Mouse (Mus musculus): ENCODE results near the gene Enpp1. TPM values are rescaled to one million over a fixed set of nuclear protein-coding genes. Genes with fewer than 3 reads are reported as not detected.

The Enpp1 gene
- polyA plus RNA-seq, 1 experiment from 2014 or later: 9.6 TPM

DNA sequence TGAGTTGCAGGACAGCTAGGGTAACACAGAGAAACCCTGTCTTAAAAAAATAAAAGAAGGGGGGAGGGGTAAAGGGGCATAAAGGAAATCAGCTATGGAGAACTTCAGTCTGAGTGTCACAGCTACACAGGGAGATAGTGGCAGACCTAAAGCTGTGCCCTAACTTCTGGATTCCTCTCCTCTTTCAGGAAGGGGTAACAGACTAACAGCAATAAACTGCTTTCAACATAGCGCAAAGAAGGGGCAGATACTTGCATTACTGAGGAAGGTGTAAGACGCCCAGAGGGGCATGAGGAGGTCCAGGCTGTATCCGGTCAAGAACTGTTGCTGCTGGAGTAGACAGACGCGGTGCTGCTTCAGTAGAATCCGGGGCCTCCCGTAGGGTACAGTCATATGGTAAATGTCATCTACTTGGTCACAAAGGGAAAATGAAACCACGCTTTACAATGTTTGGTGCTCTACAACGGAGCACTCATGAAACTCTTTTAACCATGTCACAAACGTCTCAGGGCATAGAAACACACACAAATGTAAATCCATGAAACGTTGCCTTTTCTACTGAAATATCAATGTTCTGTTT is 60.9 kb downstream of the Enpp1 start:
- ATAC-seq (replicated peaks; ENCODE audit: low FRiP score, low TSS enrichment, low read depth): no peak
- no peak overlapping the region for H3K9ac ChIP-seq (ENCODE audit: low read length)
- no peak overlapping the region for H3K4me3 ChIP-seq (ENCODE audit: low read depth, low read length)
- no peak overlapping the region for H3K4me2 ChIP-seq (ENCODE audit: low read length)
- WGBS: 89% methylated on average over 11 of the region's 11 CpGs
- no peak for DNase-seq (ENCODE audit: low spot score)
- H3K9me3 ChIP-seq (ENCODE audit: control insufficient read depth, low read length): no peaks in the 10 kb centered on the region
- H3K36me3 ChIP-seq (ENCODE audit: control insufficient read depth, insufficient read depth, low read length): no peaks in the 10 kb centered on the region
- H3K27ac ChIP-seq (ENCODE audit: low read depth): no peak overlapping the region
- no peaks in the 10 kb centered on the region for H3K27me3 ChIP-seq (replicated peaks; ENCODE audit: control insufficient read depth, insufficient read depth, low read length)
- no peaks in the 10 kb centered on the region for H3K4me1 ChIP-seq (replicated peaks; ENCODE audit: control insufficient read depth, insufficient read depth, low read length)

DNA sequence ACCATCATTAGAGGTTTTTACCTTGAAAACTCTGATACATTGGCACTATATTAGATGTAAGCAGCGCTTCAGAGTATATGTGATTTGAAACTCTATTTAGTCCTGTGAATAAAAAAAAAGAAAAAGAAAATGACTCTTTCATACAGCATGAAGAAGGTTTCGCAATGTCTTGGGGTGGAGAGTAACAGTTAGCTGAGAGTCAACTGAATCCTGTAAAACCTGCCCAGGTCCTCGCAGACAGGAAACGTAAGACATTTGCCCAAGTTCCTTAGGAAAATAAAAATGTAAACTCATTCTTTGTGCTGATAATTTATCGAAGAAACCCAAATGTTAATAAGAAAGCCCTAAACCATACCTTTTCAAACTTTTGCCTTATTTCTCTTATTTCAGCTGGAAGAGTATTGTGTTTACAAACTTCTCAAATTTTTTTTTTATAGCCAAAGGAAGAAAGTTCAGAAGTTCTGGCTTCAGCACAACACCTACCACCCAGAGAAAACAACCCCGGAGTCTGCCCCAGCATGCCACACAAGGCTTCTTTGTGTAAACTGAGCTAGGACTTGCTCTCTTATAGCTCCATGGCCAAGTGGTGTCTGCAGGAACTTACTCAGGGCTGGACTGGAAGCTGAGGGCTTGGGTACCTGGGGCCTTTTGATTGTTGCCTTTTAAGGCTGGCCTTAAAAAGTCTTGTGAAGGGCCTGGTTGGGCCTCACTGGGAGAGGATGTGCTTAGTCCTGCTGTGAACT is 63.8 kb downstream of the Enpp1 start:
- no peak for ATAC-seq (replicated peaks; ENCODE audit: low FRiP score, low TSS enrichment, low read depth)
- H3K36me3 ChIP-seq (ENCODE audit: control insufficient read depth, insufficient read depth, low read length): no peaks in the 10 kb centered on the region
- H3K4me2 ChIP-seq (ENCODE audit: low read length): no peak overlapping the region
- H3K27me3 ChIP-seq (replicated peaks; ENCODE audit: control insufficient read depth, insufficient read depth, low read length): no peaks in the 10 kb centered on the region
- no peak overlapping the region for H3K27ac ChIP-seq (ENCODE audit: low read depth)
- DNase-seq (ENCODE audit: low spot score): no peak
- no peaks in the 10 kb centered on the region for H3K9me3 ChIP-seq (ENCODE audit: control insufficient read depth, low read length)
- no peaks in the 10 kb centered on the region for H3K4me1 ChIP-seq (replicated peaks; ENCODE audit: control insufficient read depth, insufficient read depth, low read length)
- H3K4me3 ChIP-seq (ENCODE audit: low read depth, low read length): no peak overlapping the region
- 83% methylated on average over 6 of the region's 6 CpGs for WGBS
- H3K9ac ChIP-seq (ENCODE audit: low read length): no peak overlapping the region

DNA sequence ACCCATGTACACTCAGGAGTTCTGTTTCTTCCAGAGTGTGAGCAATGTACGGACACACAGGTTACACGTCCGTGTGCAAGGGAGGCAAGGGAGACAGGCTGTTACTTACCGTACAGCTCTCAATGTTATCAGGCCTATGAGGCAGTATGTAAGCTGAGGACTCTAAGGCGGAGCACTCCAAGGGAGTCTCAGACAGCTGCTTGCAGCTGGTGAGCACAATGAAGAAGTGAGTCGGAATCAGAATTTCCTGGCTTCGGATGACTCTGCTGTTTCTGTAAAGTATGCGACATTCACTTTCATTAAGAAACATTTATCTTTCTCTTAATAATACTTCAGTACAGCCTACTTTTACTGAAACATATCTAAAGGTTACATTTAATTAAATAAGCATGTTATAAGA is 66.8 kb downstream of the Enpp1 start:
- ATAC-seq (replicated peaks; ENCODE audit: low FRiP score, low TSS enrichment, low read depth) (no peak), DNase-seq (ENCODE audit: low spot score) (no peak)
- no peaks in the 10 kb centered on the region for H3K9me3 ChIP-seq (ENCODE audit: control insufficient read depth, low read length)
- no peaks in the 10 kb centered on the region for H3K36me3 ChIP-seq (ENCODE audit: control insufficient read depth, insufficient read depth, low read length)
- no peak overlapping the region for H3K27ac ChIP-seq (ENCODE audit: low read depth)
- no peaks in the 10 kb centered on the region for H3K27me3 ChIP-seq (replicated peaks; ENCODE audit: control insufficient read depth, insufficient read depth, low read length)
- no peak overlapping the region for H3K9ac ChIP-seq (ENCODE audit: low read length)
- H3K4me3 ChIP-seq (ENCODE audit: low read depth, low read length): no peak overlapping the region
- no peaks in the 10 kb centered on the region for H3K4me1 ChIP-seq (replicated peaks; ENCODE audit: control insufficient read depth, insufficient read depth, low read length)
- no peak overlapping the region for H3K4me2 ChIP-seq (ENCODE audit: low read length)
- 75% methylated on average over 8 of the region's 8 CpGs for WGBS

DNA sequence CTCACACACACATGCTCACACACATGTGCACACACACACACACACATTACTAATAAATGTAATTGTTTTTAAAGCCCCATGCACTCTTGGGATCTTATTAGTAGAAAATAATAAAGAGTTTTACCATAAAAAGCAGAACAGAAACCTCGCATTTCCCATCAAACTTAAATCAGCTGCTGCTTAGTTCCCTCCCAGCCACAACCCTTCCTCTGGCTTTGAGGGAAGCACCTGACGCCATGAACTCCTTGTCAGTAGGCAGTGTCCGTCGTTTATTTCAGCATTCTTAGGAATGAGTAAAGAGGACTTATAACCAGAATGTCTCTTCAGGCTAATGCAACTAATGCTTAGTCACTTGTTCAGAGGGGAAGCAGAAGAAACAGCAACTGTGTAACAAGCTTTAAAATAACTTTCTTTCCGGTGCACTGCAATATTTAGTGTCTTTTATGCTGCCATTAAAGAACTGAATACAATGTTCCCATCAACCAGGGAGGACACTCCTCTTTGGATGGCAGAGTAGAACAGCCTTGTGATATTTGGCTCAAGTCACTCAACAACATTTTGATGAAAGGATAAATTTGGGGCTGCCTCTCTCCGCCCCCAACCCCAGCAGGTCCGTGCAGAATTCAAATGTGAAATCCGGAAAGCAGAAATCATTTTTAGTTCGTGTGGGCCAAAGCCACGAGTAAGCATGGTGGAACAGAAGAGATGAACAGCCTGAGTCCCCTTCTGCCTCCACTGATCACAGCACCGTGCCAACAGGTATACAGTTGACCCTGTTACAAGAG is 69.0 kb downstream of the Enpp1 start:
- 85% methylated on average over 11 of the region's 11 CpGs for WGBS
- no peak for ATAC-seq (replicated peaks; ENCODE audit: low FRiP score, low TSS enrichment, low read depth)
- no peaks in the 10 kb centered on the region for H3K27me3 ChIP-seq (replicated peaks; ENCODE audit: control insufficient read depth, insufficient read depth, low read length)
- H3K4me1 ChIP-seq (replicated peaks; ENCODE audit: control insufficient read depth, insufficient read depth, low read length): peaks cover 9% of the 10 kb centered on the region
- H3K9ac ChIP-seq (ENCODE audit: low read length): no peak overlapping the region
- H3K4me3 ChIP-seq (ENCODE audit: low read depth, low read length): no peak overlapping the region
- H3K27ac ChIP-seq (ENCODE audit: low read depth): no peak overlapping the region
- H3K4me2 ChIP-seq (ENCODE audit: low read length): no peak overlapping the region
- H3K9me3 ChIP-seq (ENCODE audit: control insufficient read depth, low read length): no peaks in the 10 kb centered on the region
- DNase-seq (ENCODE audit: low spot score): no peak
- no peaks in the 10 kb centered on the region for H3K36me3 ChIP-seq (ENCODE audit: control insufficient read depth, insufficient read depth, low read length)

DNA sequence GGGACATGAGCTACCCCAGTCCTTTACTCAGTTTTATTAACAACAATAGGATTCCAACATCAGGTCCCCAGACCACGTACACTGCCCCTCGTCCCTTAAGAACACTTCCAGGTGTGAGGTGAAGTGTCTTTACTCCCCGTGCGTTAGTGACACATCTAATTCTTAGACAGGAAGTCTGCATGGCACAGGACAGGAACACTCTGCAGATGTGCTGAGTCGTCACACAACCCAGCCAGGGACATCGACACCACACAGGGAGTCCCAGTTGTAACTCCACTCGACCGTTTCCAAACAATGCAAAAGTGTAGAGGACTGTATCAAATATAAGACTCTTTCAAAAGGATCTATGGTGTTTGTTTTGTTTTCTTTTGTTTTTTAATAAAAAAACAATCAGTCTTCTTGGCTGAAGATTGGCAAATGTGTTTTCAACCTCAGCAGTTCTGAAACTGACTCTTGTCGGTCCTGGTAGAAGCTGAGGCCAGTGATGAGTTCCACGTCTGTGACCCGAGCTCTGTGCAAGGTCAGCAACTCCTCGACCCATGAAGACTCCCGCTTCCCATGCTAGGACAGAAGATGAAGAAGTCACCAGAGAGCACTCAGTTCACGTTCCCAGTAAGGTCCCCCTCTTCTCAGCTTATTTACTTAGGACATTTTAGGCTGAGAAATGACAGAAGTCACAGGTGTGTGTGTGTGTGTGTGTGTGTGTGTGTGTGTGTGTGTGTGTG is 70.4 kb downstream of the Enpp1 start:
- no peak for ATAC-seq (replicated peaks; ENCODE audit: low FRiP score, low TSS enrichment, low read depth)
- H3K27me3 ChIP-seq (replicated peaks; ENCODE audit: control insufficient read depth, insufficient read depth, low read length): no peaks in the 10 kb centered on the region
- no peak overlapping the region for H3K4me3 ChIP-seq (ENCODE audit: low read depth, low read length)
- no peak overlapping the region for H3K9ac ChIP-seq (ENCODE audit: low read length)
- H3K36me3 ChIP-seq (ENCODE audit: control insufficient read depth, insufficient read depth, low read length): no peaks in the 10 kb centered on the region
- no peaks in the 10 kb centered on the region for H3K9me3 ChIP-seq (ENCODE audit: control insufficient read depth, low read length)
- no peak for DNase-seq (ENCODE audit: low spot score)
- H3K4me1 ChIP-seq (replicated peaks; ENCODE audit: control insufficient read depth, insufficient read depth, low read length): peaks cover 15% of the 10 kb centered on the region
- WGBS: 63% methylated on average over 14 of the region's 14 CpGs
- H3K27ac ChIP-seq (ENCODE audit: low read depth): no peak overlapping the region
- no peak overlapping the region for H3K4me2 ChIP-seq (ENCODE audit: low read length)

DNA sequence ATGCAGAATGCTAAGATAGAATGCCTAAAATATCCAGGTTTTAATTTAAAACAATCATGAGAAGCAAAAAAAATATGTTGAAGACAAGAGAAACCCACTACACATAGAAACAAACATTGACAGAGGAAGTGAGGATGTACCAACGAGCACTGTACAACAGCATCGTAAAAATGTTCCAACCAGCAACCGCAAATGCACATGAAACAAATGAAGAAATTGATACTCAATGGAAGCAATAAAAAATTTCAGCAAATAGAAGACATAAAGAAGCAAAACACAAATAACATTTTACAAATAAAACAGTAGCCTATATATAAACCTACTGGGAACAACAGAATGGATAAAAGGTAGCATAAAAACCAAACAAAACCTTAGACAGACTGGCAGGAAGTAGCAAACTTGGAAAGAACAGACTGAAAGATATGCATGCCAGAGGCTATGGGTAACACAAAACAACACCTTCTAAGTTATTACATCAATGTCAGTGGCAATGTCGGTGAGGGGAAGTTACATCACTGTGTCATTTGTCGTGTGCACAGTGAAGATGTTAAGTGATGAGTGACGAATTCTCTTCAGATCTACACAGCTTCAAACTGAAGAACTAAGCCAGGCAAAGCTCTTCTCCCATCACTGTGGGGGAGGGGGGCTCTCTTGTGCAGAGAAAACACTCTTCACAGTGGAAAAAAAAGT is 71.6 kb downstream of the Enpp1 start:
- H3K4me3 ChIP-seq (ENCODE audit: low read depth, low read length): no peak overlapping the region

DNA sequence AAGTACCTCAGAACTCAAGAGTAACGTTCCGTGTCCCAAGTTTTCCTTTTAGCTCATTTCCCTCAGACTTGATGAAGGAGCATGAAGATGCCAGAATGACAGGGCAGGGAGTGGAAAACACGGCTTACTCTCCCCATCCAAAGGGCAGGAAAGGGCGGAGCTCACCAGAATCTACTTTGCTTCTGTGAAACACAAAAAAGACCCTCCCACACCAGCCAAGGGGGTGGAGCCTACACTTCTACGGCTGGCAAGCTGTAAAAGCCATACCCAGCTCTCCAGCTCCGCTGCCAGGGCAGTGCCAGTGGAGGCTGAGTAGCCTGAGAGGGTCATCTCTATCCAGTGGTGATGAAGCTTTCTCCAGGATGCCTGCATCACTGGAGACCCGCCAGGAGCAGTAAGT is 72.4 kb downstream of the Enpp1 start:
- H3K27ac ChIP-seq (ENCODE audit: low read depth): no peak overlapping the region
- no peak overlapping the region for H3K9ac ChIP-seq (ENCODE audit: low read length)
- H3K27me3 ChIP-seq (replicated peaks; ENCODE audit: control insufficient read depth, insufficient read depth, low read length): no peaks in the 10 kb centered on the region
- no peak overlapping the region for H3K4me3 ChIP-seq (ENCODE audit: low read depth, low read length)
- 70% methylated on average over 7 of the region's 7 CpGs for WGBS
- ATAC-seq (replicated peaks; ENCODE audit: low FRiP score, low TSS enrichment, low read depth): no peak
- no peaks in the 10 kb centered on the region for H3K36me3 ChIP-seq (ENCODE audit: control insufficient read depth, insufficient read depth, low read length)
- no peak overlapping the region for H3K4me2 ChIP-seq (ENCODE audit: low read length)
- peaks cover 27% of the 10 kb centered on the region for H3K4me1 ChIP-seq (replicated peaks; ENCODE audit: control insufficient read depth, insufficient read depth, low read length)
- no peaks in the 10 kb centered on the region for H3K9me3 ChIP-seq (ENCODE audit: control insufficient read depth, low read length)
- DNase-seq (ENCODE audit: low spot score): no peak

More for the DNA sequence above, 71.6 kb downstream of the Enpp1 start:
- Histone ChIP-seq H3K27ac (ENCODE audit: low read depth) (no peak overlapping the region), H3K27me3 (replicated peaks; ENCODE audit: control insufficient read depth, insufficient read depth, low read length) (no peaks in the 10 kb centered on the region), H3K4me1 (replicated peaks; ENCODE audit: control insufficient read depth, insufficient read depth, low read length) (peaks cover 24% of the 10 kb centered on the region), H3K36me3 (ENCODE audit: control insufficient read depth, insufficient read depth, low read length) (no peaks in the 10 kb centered on the region), H3K4me2 (ENCODE audit: low read length) (no peak overlapping the region), H3K9ac (ENCODE audit: low read length) (no peak overlapping the region), H3K9me3 (ENCODE audit: control insufficient read depth, low read length) (no peaks in the 10 kb centered on the region)
- 75% methylated on average over 6 of the region's 6 CpGs for WGBS
- ATAC-seq (replicated peaks; ENCODE audit: low FRiP score, low TSS enrichment, low read depth) (no peak), DNase-seq (ENCODE audit: low spot score) (no peak)

All from intestine, embryonic 14.5 days (tissue).